Mouse (Mus musculus) megakaryocyte, embryonic 14.5 days (primary cell): ENCODE measurements at regions not wholly inside any gene's neighbourhood (a gene's known extent, or its start where the extent isn't known, plus 50 kb on each side); places are given as distances from the start of the nearest gene placed in this dataset.
"Not testable (repeated sequence)": the region's sequence is repeated elsewhere in the genome, so short reads cannot be mapped to it uniquely, and the experiment has no call there.

ENCODE experiments used
- H3K27me3 ChIP-seq: replicated peaks from 2 replicates; pipeline ENCODE3; 2012; ENCODE audit warnings: inconsistent platforms
- H3K36me3 ChIP-seq: replicated peaks from 2 replicates; pipeline ENCODE3; 2012; ENCODE audit warnings: low read length, inconsistent platforms, mixed read lengths
- H3K4me1 ChIP-seq: 2 replicates; pipeline ENCODE4 v1.6.1; 2012; ENCODE audit warnings: inconsistent platforms
- H3K4me3 ChIP-seq: replicated peaks from 2 replicates; pipeline ENCODE3; 2012; ENCODE audit warnings: moderate library complexity, mild to moderate bottlenecking, inconsistent platforms
- H3K9me3 ChIP-seq: 2 replicates; pipeline ENCODE4 v1.6.1; 2012; ENCODE audit warnings: inconsistent platforms
- FLI1 ChIP-seq: IDR thresholded peaks from 2 replicates; pipeline ENCODE4 v1.6.1; 2012; ENCODE audit warnings: low read length, inconsistent platforms, mixed read lengths
- GATA1 ChIP-seq: IDR thresholded peaks from 3 replicates; pipeline ENCODE4 v1.6.1; 2012; ENCODE audit warnings: mixed read lengths, low read length, inconsistent platforms, borderline replicate concordance

GRCm38 (mm10) chr1:13042326-13042725 lies 1628.4 kb downstream of the A830018L16Rik start:
- no peak for TF ChIP-seq FLI1
- no peak for TF ChIP-seq GATA1

GRCm38 (mm10) chr1:13050140-13050775 lies 1636.4 kb downstream of the A830018L16Rik start:
- H3K4me1 ChIP-seq, result peaks cover 22% of the 10 kb centered on the region
- H3K27me3 ChIP-seq, result peaks cover 22% of the 10 kb centered on the region
- H3K36me3 ChIP-seq, result no peaks in the 10 kb centered on the region
- peak overlapping the region; percentile 83 for H3K4me3 ChIP-seq
- TF ChIP-seq GATA1, result no peak
- no peak for TF ChIP-seq FLI1
- H3K9me3 ChIP-seq, result no peaks in the 10 kb centered on the region

More at GRCm38 (mm10) chr1:13042326-13042725, 1628.4 kb downstream of the A830018L16Rik start:
- no peak overlapping the region for H3K4me3 ChIP-seq
- H3K9me3 ChIP-seq, result 0 out of 2 replicates have a peak, but pooled peaks cover 4% of the 10 kb centered on the region
- H3K27me3 ChIP-seq, result no peaks in the 10 kb centered on the region
- no peaks in the 10 kb centered on the region for H3K36me3 ChIP-seq
- H3K4me1 ChIP-seq, result no peaks in the 10 kb centered on the region

- Histone ChIP-seq H3K4me1 (peaks cover 22% of the 10 kb centered on the region), H3K27me3 (peaks cover 24% of the 10 kb centered on the region)
- H3K4me3 ChIP-seq, H3K36me3 ChIP-seq, H3K9me3 ChIP-seq: not testable (repeated sequence)
Observed at GRCm38 (mm10) chr1:13051433-13052066, 1637.6 kb downstream of the A830018L16Rik start.

GRCm38 (mm10) chr1:13052067-13052460 lies 1638.2 kb downstream of the A830018L16Rik start:
- peak overlapping the region; percentile 91 for H3K4me3 ChIP-seq
- no peak for TF ChIP-seq FLI1
- TF ChIP-seq GATA1, result no peak
- no peaks in the 10 kb centered on the region for H3K36me3 ChIP-seq
- peaks cover 22% of the 10 kb centered on the region for H3K4me1 ChIP-seq
- no peaks in the 10 kb centered on the region for H3K9me3 ChIP-seq
- H3K27me3 ChIP-seq, result peaks cover 24% of the 10 kb centered on the region

- no peaks in the 10 kb centered on the region for H3K4me1 ChIP-seq
Observed at GRCm38 (mm10) chr1:13057741-13058140, 1643.8 kb downstream of the A830018L16Rik start.

GRCm38 (mm10) chr1:13059616-13060320 lies 1645.9 kb downstream of the A830018L16Rik start:
- Histone ChIP-seq H3K4me3 (no peak overlapping the region), H3K9me3 (peaks cover 9% of the 10 kb centered on the region), H3K36me3 (no peaks in the 10 kb centered on the region), H3K27me3 (peaks cover 4% of the 10 kb centered on the region), H3K4me1 (no peaks in the 10 kb centered on the region)
- TF ChIP-seq GATA1, result no peak
- no peak for TF ChIP-seq FLI1

More at GRCm38 (mm10) chr1:13057741-13058140, 1643.8 kb downstream of the A830018L16Rik start:
- Histone ChIP-seq H3K9me3 (no peaks in the 10 kb centered on the region), H3K27me3 (peaks cover 14% of the 10 kb centered on the region), H3K36me3 (no peaks in the 10 kb centered on the region), H3K4me3 (no peak overlapping the region)
- TF ChIP-seq GATA1, result no peak
- TF ChIP-seq FLI1, result no peak
